Mouse (Mus musculus) limb, embryonic 12.5 days (tissue): ENCODE data around the gene Capn1. TPM values are rescaled to one million over a fixed set of nuclear protein-coding genes. Genes with fewer than 3 reads are reported as not detected.

ENCODE experiments used
- ATAC-seq: fragments of 200-750 bp; cut with Nextera tagmentation; 2 replicates; pipeline ENCODE4 v1.8.0; 2017; ENCODE audit warnings: low read depth, moderate TSS enrichment; ENCODE audit not compliant: insufficient number of reproducible peaks, insufficient read depth, low FRiP score, low TSS enrichment
- H3K27ac ChIP-seq: fragments of 300-500 bp; sonication (generic); 2 replicates; pipeline ENCODE4 v1.5.1; 2016; ENCODE audit warnings: mild to moderate bottlenecking, moderate library complexity
- H3K27me3 ChIP-seq: fragments of 300-500 bp; sonication (generic); 2 replicates; pipeline ENCODE4 v1.6.1; 2016; ENCODE audit warnings: mild to moderate bottlenecking, moderate library complexity
- H3K36me3 ChIP-seq: fragments of 300-500 bp; sonication (generic); 2 replicates; pipeline ENCODE4 v1.6.1; 2016; ENCODE audit warnings: mild to moderate bottlenecking, moderate library complexity
- H3K4me1 ChIP-seq: fragments of 300-500 bp; sonication (generic); replicated peaks from 2 replicates; pipeline ENCODE4 v1.6.1; 2016
- H3K4me2 ChIP-seq: fragments of 300-500 bp; sonication (generic); 2 replicates; pipeline ENCODE4 v1.6.1; 2016; ENCODE audit warnings: mild to moderate bottlenecking, moderate library complexity
- H3K4me3 ChIP-seq: fragments of 300-500 bp; sonication (generic); replicated peaks from 2 replicates; pipeline ENCODE4 v1.5.1; 2016; ENCODE audit warnings: mild to moderate bottlenecking
- H3K9ac ChIP-seq: fragments of 300-500 bp; sonication (generic); replicated peaks from 2 replicates; pipeline ENCODE4 v1.6.1; 2016; ENCODE audit warnings: mild to moderate bottlenecking, moderate library complexity
- H3K9me3 ChIP-seq: fragments of 300-500 bp; sonication (generic); 2 replicates; pipeline ENCODE4 v1.6.1; 2016; ENCODE audit warnings: mild to moderate bottlenecking, moderate library complexity
- WGBS: fragments of 180-500 bp; shearing (Covaris S2); methylation state at CpG from one replicate; pipeline ENCODE4 v1.1.7; 2016; 5-methylcytosine and 5-hydroxymethylcytosine counted together
- polyA plus RNA-seq: library from polyadenylated mRNA; unstranded; fragments of >200 nt; fragmentation: Nextera tagmentation; extraction: Ambion mirVana; gene quantifications from 2 replicates; pipeline ENCODE4 v1.2.1, GENCODE M21; 2016

Capn1 gene
- polyA plus RNA-seq, 1 experiment from 2014 or later, result 7.0 TPM

DNA sequence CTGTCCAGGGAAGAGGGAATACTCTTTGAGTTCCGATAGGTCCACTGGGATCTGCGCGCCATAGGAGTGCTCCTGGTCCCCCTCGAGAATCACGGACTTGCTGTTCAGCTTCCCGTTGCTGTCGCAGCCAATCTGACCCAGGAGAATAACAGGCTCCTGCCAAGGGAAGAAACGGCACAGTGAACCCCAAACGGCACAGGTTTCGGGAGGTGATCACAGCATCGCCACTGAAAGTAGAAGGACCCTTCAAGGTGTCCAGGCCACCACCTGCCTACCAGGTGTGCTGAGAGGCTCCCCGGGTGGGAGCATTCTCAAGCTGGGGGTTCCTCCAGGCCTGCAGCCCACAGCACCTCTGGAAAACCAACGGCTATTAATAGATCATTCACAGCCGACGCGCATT is 64.1 kb downstream of the Capn1 start:
- Histone ChIP-seq H3K36me3 (peaks cover 98% of the 10 kb centered on the region), H3K4me3 (no peak overlapping the region), H3K27ac (0 out of 2 replicates have a peak overlapping the region, but pooled peaks have one; percentile 36), H3K9me3 (no peaks in the 10 kb centered on the region), H3K4me1 (no peaks in the 10 kb centered on the region), H3K27me3 (no peaks in the 10 kb centered on the region), H3K4me2 (no peak overlapping the region), H3K9ac (no peak overlapping the region)
- WGBS, result 91% methylated on average over 16 of the region's 16 CpGs
- no peak for ATAC-seq

DNA sequence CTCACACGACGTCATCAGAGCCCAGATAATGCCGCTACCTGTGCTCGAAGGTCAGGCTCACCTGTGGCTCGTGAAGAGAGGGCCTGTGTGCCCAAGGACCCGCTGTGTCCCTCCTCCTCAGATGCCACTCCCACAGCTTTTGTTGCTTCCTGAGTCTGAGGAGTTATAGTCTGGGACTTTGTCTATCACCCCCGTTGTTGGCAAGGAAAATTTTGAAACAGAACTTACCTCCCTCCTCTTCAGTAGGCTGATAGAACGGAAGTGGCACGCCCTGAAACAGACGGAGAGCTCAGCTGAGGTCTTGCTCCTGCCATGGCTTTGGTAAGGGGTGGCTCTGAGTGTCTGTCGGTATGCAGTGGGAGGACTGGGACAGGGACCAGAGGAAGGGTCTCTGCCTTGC is 65.5 kb downstream of the Capn1 start:
- Histone ChIP-seq H3K36me3 (peaks cover 99% of the 10 kb centered on the region), H3K4me2 (no peak overlapping the region), H3K27me3 (no peaks in the 10 kb centered on the region), H3K27ac (no peak overlapping the region), H3K9ac (no peak overlapping the region), H3K4me1 (no peaks in the 10 kb centered on the region), H3K9me3 (no peaks in the 10 kb centered on the region), H3K4me3 (no peak overlapping the region)
- ATAC-seq, result no peak
- WGBS, result 91% methylated on average over 11 of the region's 11 CpGs

- ATAC-seq, result no peak
Measured at GRCm38 (mm10) chr19:5945891-5946290, 69.8 kb downstream of the Capn1 start.

DNA sequence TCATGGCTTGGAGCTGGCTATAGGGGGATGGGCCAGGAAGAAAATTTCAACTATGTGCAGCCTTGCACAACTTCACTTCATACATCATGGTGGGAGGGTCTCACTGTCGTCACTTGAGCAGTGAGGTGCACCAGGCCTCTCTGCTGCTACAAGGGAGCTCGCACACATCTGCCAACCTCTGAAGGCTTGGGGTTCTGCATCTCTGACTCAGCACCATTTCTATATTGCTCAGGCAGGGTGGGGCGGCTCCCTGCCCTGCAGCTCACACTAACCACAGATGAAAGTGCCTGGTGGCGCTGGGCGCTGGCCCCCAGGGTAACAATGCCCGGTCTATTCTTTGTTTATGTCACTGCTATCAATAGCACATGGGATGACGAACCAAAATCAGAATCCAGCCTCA is 70.7 kb downstream of the Capn1 start:
- Histone ChIP-seq H3K36me3 (peaks cover 94% of the 10 kb centered on the region), H3K4me1 (no peaks in the 10 kb centered on the region), H3K9ac (no peak overlapping the region), H3K27ac (no peak overlapping the region), H3K9me3 (no peaks in the 10 kb centered on the region), H3K4me3 (no peak overlapping the region), H3K27me3 (no peaks in the 10 kb centered on the region), H3K4me2 (no peak overlapping the region)
- WGBS, result 73% methylated on average over 7 of the region's 7 CpGs
- no peak for ATAC-seq

More at GRCm38 (mm10) chr19:5945891-5946290, 69.8 kb downstream of the Capn1 start:
- Histone ChIP-seq H3K4me3 (no peak overlapping the region), H3K4me2 (no peak overlapping the region), H3K9ac (0 out of 2 replicates have a peak overlapping the region, but pooled peaks have one; percentile 23), H3K36me3 (peaks cover 95% of the 10 kb centered on the region), H3K27me3 (no peaks in the 10 kb centered on the region), H3K4me1 (no peaks in the 10 kb centered on the region), H3K9me3 (no peaks in the 10 kb centered on the region), H3K27ac (no peak overlapping the region)
- WGBS, result 88% methylated on average over 8 of the region's 8 CpGs

GRCm38 (mm10) chr19:5944145-5944544 is 71.6 kb downstream of the Capn1 start:
- Histone ChIP-seq H3K4me2 (no peak overlapping the region), H3K27ac (no peak overlapping the region), H3K4me3 (no peak overlapping the region), H3K4me1 (no peaks in the 10 kb centered on the region), H3K9me3 (no peaks in the 10 kb centered on the region), H3K36me3 (peaks cover 95% of the 10 kb centered on the region), H3K9ac (no peak overlapping the region), H3K27me3 (no peaks in the 10 kb centered on the region)
- WGBS, result 74% methylated on average over 8 of the region's 8 CpGs
- no peak for ATAC-seq

DNA sequence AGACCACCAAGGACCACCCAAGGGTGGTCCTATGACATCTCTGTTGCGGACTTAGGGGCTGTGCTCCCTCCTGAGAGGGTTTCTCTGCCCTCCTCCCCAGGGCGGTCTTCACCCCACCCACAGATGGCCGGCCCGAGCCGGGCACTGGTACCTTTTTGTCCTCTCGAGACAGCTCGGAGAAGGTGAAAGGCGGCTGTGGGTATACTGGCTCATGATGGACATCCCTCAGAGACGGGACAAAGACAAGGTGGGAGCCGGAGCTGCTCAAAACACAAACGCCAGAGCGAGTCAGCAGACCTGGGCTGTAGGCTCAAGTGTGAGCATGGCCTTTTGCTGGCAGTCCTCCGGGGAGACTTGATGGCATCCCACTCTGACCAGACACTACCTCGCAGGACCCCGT is 72.3 kb downstream of the Capn1 start:
- H3K4me3 ChIP-seq, result no peak overlapping the region
- 90% methylated on average over 15 of the region's 15 CpGs for WGBS
- no peaks in the 10 kb centered on the region for H3K27me3 ChIP-seq
- no peak overlapping the region for H3K9ac ChIP-seq
- peaks cover 89% of the 10 kb centered on the region for H3K36me3 ChIP-seq
- H3K4me1 ChIP-seq, result no peaks in the 10 kb centered on the region
- H3K27ac ChIP-seq, result no peak overlapping the region
- no peak overlapping the region for H3K4me2 ChIP-seq
- no peaks in the 10 kb centered on the region for H3K9me3 ChIP-seq
- no peak for ATAC-seq

- Histone ChIP-seq H3K4me3 (no peak overlapping the region), H3K36me3 (peaks cover 81% of the 10 kb centered on the region), H3K27me3 (no peaks in the 10 kb centered on the region), H3K4me1 (no peaks in the 10 kb centered on the region), H3K4me2 (no peak overlapping the region), H3K9ac (no peak overlapping the region), H3K9me3 (no peaks in the 10 kb centered on the region), H3K27ac (no peak overlapping the region)
- no peak for ATAC-seq
- 93% methylated on average over 7 of the region's 7 CpGs for WGBS
Measured at GRCm38 (mm10) chr19:5942581-5942980, 73.1 kb downstream of the Capn1 start.

DNA sequence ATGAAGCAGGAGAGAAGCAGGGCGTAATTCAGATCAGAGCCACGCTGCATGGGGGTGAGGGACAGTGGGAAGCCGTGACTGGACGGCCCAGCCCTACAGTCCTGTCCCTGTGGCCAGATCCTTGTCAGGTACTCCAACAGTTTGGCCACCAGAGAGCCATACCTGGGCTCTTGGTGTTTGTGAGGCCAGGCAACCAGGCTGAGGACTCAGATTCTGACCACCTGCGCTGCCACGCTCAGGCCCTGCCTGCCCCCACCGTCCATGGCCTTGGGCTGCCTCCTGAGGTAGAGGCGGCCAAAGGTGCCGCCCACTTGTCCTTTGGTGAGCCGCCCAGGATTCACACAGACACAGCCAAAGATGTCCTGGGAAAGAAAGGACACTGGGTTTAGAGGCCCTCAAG is 75.0 kb downstream of the Capn1 start:
- peaks cover 61% of the 10 kb centered on the region for H3K36me3 ChIP-seq
- no peaks in the 10 kb centered on the region for H3K27me3 ChIP-seq
- no peak overlapping the region for H3K9ac ChIP-seq
- no peak overlapping the region for H3K27ac ChIP-seq
- H3K4me1 ChIP-seq, result 0 out of 2 replicates have a peak, but pooled peaks cover 1% of the 10 kb centered on the region
- H3K4me2 ChIP-seq, result no peak overlapping the region
- ATAC-seq, result no peak
- WGBS, result 90% methylated on average over 10 of the region's 10 CpGs
- no peak overlapping the region for H3K4me3 ChIP-seq
- no peaks in the 10 kb centered on the region for H3K9me3 ChIP-seq

GRCm38 (mm10) chr19:5940173-5940572 is 75.5 kb downstream of the Capn1 start:
- Histone ChIP-seq H3K36me3 (peaks cover 57% of the 10 kb centered on the region), H3K9me3 (no peaks in the 10 kb centered on the region), H3K27ac (no peak overlapping the region), H3K9ac (no peak overlapping the region), H3K4me3 (no peak overlapping the region), H3K4me1 (peaks cover 6% of the 10 kb centered on the region), H3K27me3 (peaks cover under 1% of the 10 kb centered on the region; the same call in 1 of the 2 replicates), H3K4me2 (no peak overlapping the region)
- no peak for ATAC-seq
- 73% methylated on average over 4 of the region's 4 CpGs for WGBS

- 88% methylated on average over 5 of the region's 5 CpGs for WGBS
- H3K4me1 ChIP-seq, result peaks cover 11% of the 10 kb centered on the region
- H3K27ac ChIP-seq, result no peak overlapping the region
- H3K9me3 ChIP-seq, result no peaks in the 10 kb centered on the region
- H3K36me3 ChIP-seq, result peaks cover 52% of the 10 kb centered on the region
- ATAC-seq, result no peak
- H3K4me2 ChIP-seq, result no peak overlapping the region
- no peak overlapping the region for H3K9ac ChIP-seq
- peaks cover 3% of the 10 kb centered on the region; the same call in 1 of the 2 replicates for H3K27me3 ChIP-seq
- H3K4me3 ChIP-seq, result no peak overlapping the region
Measured at GRCm38 (mm10) chr19:5939715-5940114, 76.0 kb downstream of the Capn1 start.
